Mouse (Mus musculus) heart, postnatal 14 days (tissue): ENCODE results near the gene Ascc1. TPM values are rescaled to one million over a fixed set of nuclear protein-coding genes. Genes with fewer than 3 reads are reported as not detected.
"Not testable (repeated sequence)": the region's sequence is repeated elsewhere in the genome, so short reads cannot be mapped to it uniquely, and the experiment has no call there.

Experiments
- DNase-seq, 2 experiments: peaks; one replicate each; pipeline ENCODE4 v3.0.0; 2021 to 2022
- intact Hi-C: fragments of 180-260 bp; cut with DNase I; formaldehyde crosslinking; loops from one replicate; pipeline ENCODE4 v1.15.1; 2025
- microRNA-seq, 2 experiments: library from miRNA; unstranded; fragments of <30 nt; microRNA quantifications; one replicate each; pipeline ENCODE4 v1.2.0; 2021 to 2022
- total RNA-seq, 2 experiments: library from RNA; stranded (reverse); gene quantifications; 2 replicates each; pipeline ENCODE4 v1.2.3; 2021

Gene Ascc1
- total RNA-seq, 2 experiments from 2014 or later: 19.1 to 21.7 TPM

- intact Hi-C loops: no loop called here
- no peak for DNase-seq
These were observed 136.1 kb downstream of the Ascc1 start for GRCm38 (mm10) chr10:60138680-60139079.

GRCm38 (mm10) chr10:60140751-60141150 is 138.1 kb downstream of the Ascc1 start:
- DNase-seq: no peak
- intact Hi-C loops: no loop called here

DNA sequence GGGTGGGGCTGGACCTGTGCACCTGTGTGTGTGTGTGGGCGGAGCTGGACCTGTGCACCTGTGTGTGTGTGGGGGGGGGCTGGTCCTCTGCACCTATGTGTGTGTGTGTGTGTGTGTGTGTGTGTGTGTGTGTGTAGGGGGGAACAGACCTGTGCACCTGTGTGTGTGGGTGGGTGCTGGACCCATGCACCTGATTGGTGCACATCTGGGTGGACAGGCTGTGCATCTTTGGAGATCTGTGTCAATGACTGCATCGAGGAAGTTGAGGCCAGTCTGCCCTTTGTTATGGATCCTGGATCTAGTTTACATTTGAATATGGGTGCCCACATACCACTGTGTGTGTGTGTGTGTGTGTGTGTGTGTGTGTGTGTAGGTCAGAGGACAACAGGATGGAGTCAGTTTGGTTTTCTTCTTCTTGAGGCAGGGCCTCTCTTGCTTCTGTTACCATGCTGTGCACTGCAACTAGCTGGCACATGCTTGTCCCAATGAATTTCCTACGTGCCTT is 139.1 kb downstream of the Ascc1 start:
- intact Hi-C loops: no loop called here
- DNase-seq: no peak

DNA sequence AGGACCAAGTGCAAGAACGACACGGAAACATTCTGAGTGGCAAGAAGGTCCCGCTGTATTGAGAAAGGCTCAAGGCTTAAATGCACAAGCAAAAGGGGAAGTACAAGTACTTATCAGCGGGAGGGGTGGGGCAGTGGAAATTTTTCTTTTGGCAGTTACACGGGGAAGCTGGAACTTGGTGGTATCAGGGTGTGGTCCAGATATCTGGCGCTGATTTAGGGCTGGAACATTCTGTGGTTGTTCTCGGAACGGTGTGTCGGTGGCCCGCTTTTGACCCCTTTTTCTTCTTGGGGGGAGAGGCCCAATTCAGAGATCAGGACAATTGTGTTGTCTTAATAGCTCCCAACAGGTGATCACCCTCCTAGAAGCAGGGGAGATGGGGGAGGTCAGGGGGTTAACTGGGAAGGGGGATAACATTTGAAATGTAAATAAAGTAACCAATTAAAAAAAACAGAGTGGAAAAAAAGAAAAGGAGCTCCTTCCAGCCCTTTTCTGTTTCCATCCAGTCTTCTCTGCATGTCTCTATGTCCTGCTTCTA is 145.0 kb downstream of the Ascc1 start:
- DNase-seq: not testable (repeated sequence)
- intact Hi-C loops: loop anchor here (2.0 to 5.0 kb wide), 4 partner anchors 43 to 255 kb away; no protein-coding TSS in a partner anchor

GRCm38 (mm10) chr10:60148087-60148486 is 145.5 kb downstream of the Ascc1 start:
- intact Hi-C loops: loop anchor here (2.0 to 5.0 kb wide), 4 partner anchors 43 to 256 kb away; no protein-coding TSS in a partner anchor
- peak; percentile 83 to 87 for DNase-seq

Small RNAs within 50 kb of the gene (microRNA-seq; reads per million reads assigned to microRNA genes)
- gene Mir6906: 0 to 1.6 reads per million in 2 experiments

Other genes with a start within 250 kb of the Ascc1 start
- gene Dnajb12, start 123.2 kb upstream of the Ascc1 start, total RNA-seq: 10 to 100 TPM; 34.7 to 35.7 TPM
- gene Ddit4, start 51.0 kb upstream of the Ascc1 start, total RNA-seq: 100 to 1,000 TPM; 188 to 191 TPM
- 10 to 100 TPM; 64.8 to 70.1 TPM for gene Anapc16, start 330 bp downstream of the Ascc1 start, total RNA-seq
- 10 to 100 TPM; 11.5 to 18.0 TPM for gene Spock2, start 103.4 kb downstream of the Ascc1 start, total RNA-seq
- gene Chst3, start 216.5 kb downstream of the Ascc1 start, total RNA-seq: 1 to 10 TPM; 1.2 to 1.4 TPM